Mouse (Mus musculus): Measurements from ENCODE around the gene Rtn4. TPM values are rescaled to one million over a fixed set of nuclear protein-coding genes. Genes with fewer than 3 reads are reported as not detected.

Gene Rtn4
- polyA plus RNA-seq, 1 experiment from 2014 or later = 42.8 TPM

DNA sequence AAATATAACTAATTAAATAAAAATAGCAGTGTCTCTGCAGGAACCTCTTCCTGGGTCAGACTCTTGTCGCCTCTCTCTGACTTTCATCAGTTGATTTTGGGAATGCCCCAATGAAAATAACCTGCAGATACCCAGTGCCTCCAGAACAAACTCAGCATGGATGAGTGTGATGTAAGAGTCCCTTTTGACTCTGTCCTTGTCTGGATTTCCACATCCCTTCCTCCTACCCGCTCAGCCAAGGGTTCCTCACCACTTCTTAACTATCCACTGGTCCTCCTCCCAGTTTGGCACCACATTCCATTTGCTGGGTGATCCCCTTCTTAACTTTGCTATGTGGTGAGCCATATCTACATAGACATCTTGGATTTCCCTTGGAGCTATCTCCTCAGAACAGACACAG, 98.0 kb downstream of the Rtn4 start:
- 70% methylated on average over 2 of the region's 2 CpGs for WGBS
- Histone ChIP-seq H3K27ac (ENCODE audit: low read length) (no peak overlapping the region), H3K4me1 (ENCODE audit: insufficient read depth, low read length) (no peaks in the 10 kb centered on the region), H3K27me3 (ENCODE audit: insufficient read depth, low read length) (no peaks in the 10 kb centered on the region), H3K9ac (replicated peaks; ENCODE audit: low read length) (no peak overlapping the region), H3K9me3 (ENCODE audit: low read length) (no peaks in the 10 kb centered on the region), H3K4me2 (replicated peaks; ENCODE audit: low read depth, low read length) (no peak overlapping the region), H3K36me3 (ENCODE audit: insufficient read depth, low read length) (no peaks in the 10 kb centered on the region), H3K4me3 (ENCODE audit: low read length) (no peak overlapping the region)
- no peak for ATAC-seq (ENCODE audit: low FRiP score, low TSS enrichment)

Other genes starting within 250 kb of the Rtn4 start
- 24.5 and 28.8 TPM in 2 replicates for gene Prorsd1, start 177.9 kb upstream of the Rtn4 start, polyA plus RNA-seq (2015; fragmentation: Nextera tagmentation; extraction: Ambion mirVana)
- gene Mtif2, start 166.5 kb upstream of the Rtn4 start, polyA plus RNA-seq (2015; fragmentation: Nextera tagmentation; extraction: Ambion mirVana) = 49.8 and 54.4 TPM in 2 replicates
- gene Clhc1, start 145.0 kb upstream of the Rtn4 start, polyA plus RNA-seq (2015; fragmentation: Nextera tagmentation; extraction: Ambion mirVana) = 0.15 and 0.21 TPM in 2 replicates
- 908 and 951 TPM in 2 replicates for gene Rps27a, start 144.8 kb upstream of the Rtn4 start, polyA plus RNA-seq (2015; fragmentation: Nextera tagmentation; extraction: Ambion mirVana)
- 0.05 and 0.17 TPM in 2 replicates for gene 4931440F15Rik, start 132.7 kb downstream of the Rtn4 start, polyA plus RNA-seq (2015; fragmentation: Nextera tagmentation; extraction: Ambion mirVana)